Mouse (Mus musculus) heart, embryonic 13.5 days (tissue): ENCODE measurements around the gene Apol11b. TPM values are rescaled to one million over a fixed set of nuclear protein-coding genes. Genes with fewer than 3 reads are reported as not detected.
"Not testable (repeated sequence)": the region's sequence is repeated elsewhere in the genome, so short reads cannot be mapped to it uniquely, and the experiment has no call there.

Source experiments
- ATAC-seq: fragments of 200-750 bp; cut with Nextera tagmentation; 2 replicates; pipeline ENCODE4 v1.8.0; 2017; ENCODE audit warnings: moderate TSS enrichment; ENCODE audit not compliant: insufficient number of reproducible peaks, low FRiP score, low TSS enrichment; ENCODE audit errors: extremely low read depth
- H3K27ac ChIP-seq: fragments of 300-500 bp; sonication (generic); replicated peaks from 2 replicates; pipeline ENCODE4 v1.5.1; 2015; ENCODE audit warnings: moderate library complexity, mild to moderate bottlenecking, inconsistent platforms
- H3K27me3 ChIP-seq: fragments of 300-500 bp; sonication (generic); replicated peaks from 2 replicates; pipeline ENCODE4 v1.6.1; 2015; ENCODE audit warnings: mild to moderate bottlenecking, inconsistent platforms
- H3K36me3 ChIP-seq: fragments of 300-500 bp; sonication (generic); 2 replicates; pipeline ENCODE4 v1.6.1; 2015; ENCODE audit warnings: mild to moderate bottlenecking, inconsistent platforms
- H3K4me1 ChIP-seq: fragments of 300-500 bp; sonication (generic); 2 replicates; pipeline ENCODE4 v1.6.1; 2015; ENCODE audit warnings: inconsistent platforms
- H3K4me2 ChIP-seq: fragments of 300-500 bp; sonication (generic); 2 replicates; pipeline ENCODE4 v1.6.1; 2015; ENCODE audit warnings: inconsistent platforms, mild to moderate bottlenecking, moderate library complexity
- H3K4me3 ChIP-seq: fragments of 300-500 bp; sonication (generic); 2 replicates; pipeline ENCODE4 v1.5.1; 2015; ENCODE audit warnings: moderate library complexity, mild to moderate bottlenecking, inconsistent platforms
- H3K9ac ChIP-seq: fragments of 300-500 bp; sonication (generic); 2 replicates; pipeline ENCODE4 v1.6.1; 2015; ENCODE audit warnings: inconsistent platforms, mild to moderate bottlenecking, moderate library complexity
- H3K9me3 ChIP-seq: fragments of 300-500 bp; sonication (generic); 2 replicates; pipeline ENCODE4 v1.6.1; 2016; ENCODE audit warnings: inconsistent platforms
- WGBS: fragments of 180-500 bp; shearing (Covaris S2); methylation state at CpG from one replicate; pipeline ENCODE4 v1.1.7; 2015; ENCODE audit warnings: mixed read lengths; 5-methylcytosine and 5-hydroxymethylcytosine counted together
- polyA plus RNA-seq: library from polyadenylated mRNA; unstranded; fragments of >200 nt; fragmentation: Nextera tagmentation; extraction: Ambion mirVana; gene quantifications from 2 replicates; pipeline ENCODE4 v1.2.1, GENCODE M21; 2015

Gene Apol11b
- 0.39 and 0.62 TPM in 2 replicates for polyA plus RNA-seq

GRCm38 (mm10) chr15:77643176-77643575 is at the start of gene Apol11b:
TSS of gene Apol11b (minus strand) at chr15:77643286.
- not testable (repeated sequence) for H3K9me3 ChIP-seq, H3K27me3 ChIP-seq, ATAC-seq, H3K4me1 ChIP-seq, H3K4me2 ChIP-seq, H3K27ac ChIP-seq, H3K36me3 ChIP-seq, H3K4me3 ChIP-seq, H3K9ac ChIP-seq
- WGBS: 57% methylated on average over 2 of the region's 2 CpGs

- ATAC-seq, H3K4me1 ChIP-seq, H3K36me3 ChIP-seq, H3K27ac ChIP-seq, H3K9me3 ChIP-seq, H3K27me3 ChIP-seq: not testable (repeated sequence)
- Histone ChIP-seq H3K4me3 (peak overlapping the region; percentile 44), H3K9ac (peak overlapping the region; percentile 65), H3K4me2 (peak overlapping the region; percentile 67)
- WGBS: 7% methylated on average over 19 of the region's 20 CpGs
Measured at GRCm38 (mm10) chr15:77691532-77692311, 48.6 kb upstream of the Apol11b start.

GRCm38 (mm10) chr15:77683944-77684343 is 40.9 kb upstream of the Apol11b start:
- not testable (repeated sequence) for H3K27ac ChIP-seq, H3K9ac ChIP-seq, ATAC-seq, H3K4me1 ChIP-seq, H3K9me3 ChIP-seq, H3K27me3 ChIP-seq, H3K36me3 ChIP-seq, H3K4me3 ChIP-seq
- WGBS: 11% methylated on average over 11 of the region's 11 CpGs
- peak overlapping the region; percentile 31; the same call in 1 of the 2 replicates for H3K4me2 ChIP-seq

- H3K27ac ChIP-seq, H3K4me2 ChIP-seq, H3K4me3 ChIP-seq, ATAC-seq, H3K27me3 ChIP-seq, H3K9ac ChIP-seq, H3K4me1 ChIP-seq, H3K9me3 ChIP-seq, H3K36me3 ChIP-seq: not testable (repeated sequence)
- 63% methylated on average over 1 of the region's 1 CpGs for WGBS
Measured at GRCm38 (mm10) chr15:77674081-77674480, 31.0 kb upstream of the Apol11b start.

- H3K36me3 ChIP-seq, H3K4me3 ChIP-seq, H3K27ac ChIP-seq, H3K9ac ChIP-seq, H3K9me3 ChIP-seq, ATAC-seq, H3K27me3 ChIP-seq, H3K4me1 ChIP-seq, H3K4me2 ChIP-seq: not testable (repeated sequence)
- WGBS: 71% methylated on average over 2 of the region's 2 CpGs
Measured at GRCm38 (mm10) chr15:77661841-77662240, 18.8 kb upstream of the Apol11b start.

- H3K4me2 ChIP-seq, H3K9me3 ChIP-seq, H3K27ac ChIP-seq, H3K4me3 ChIP-seq, ATAC-seq, H3K36me3 ChIP-seq, H3K4me1 ChIP-seq, H3K9ac ChIP-seq, H3K27me3 ChIP-seq: not testable (repeated sequence)
- 63% methylated on average over 1 of the region's 1 CpGs for WGBS
Measured at GRCm38 (mm10) chr15:77659773-77660172, 16.7 kb upstream of the Apol11b start.

GRCm38 (mm10) chr15:77651143-77651542 is 8.1 kb upstream of the Apol11b start:
- H3K9me3 ChIP-seq, H3K27me3 ChIP-seq: not testable (repeated sequence)

GRCm38 (mm10) chr15:77629822-77630221 is 13.3 kb downstream of the Apol11b start:
- H3K27ac ChIP-seq, H3K4me1 ChIP-seq, H3K4me2 ChIP-seq, H3K27me3 ChIP-seq, H3K9me3 ChIP-seq, H3K9ac ChIP-seq, H3K4me3 ChIP-seq, H3K36me3 ChIP-seq, ATAC-seq: not testable (repeated sequence)
- WGBS: 58% methylated on average over 3 of the region's 3 CpGs

More at GRCm38 (mm10) chr15:77651143-77651542, 8.1 kb upstream of the Apol11b start:
- not testable (repeated sequence) for H3K4me2 ChIP-seq, H3K27ac ChIP-seq, ATAC-seq, H3K4me1 ChIP-seq, H3K9ac ChIP-seq, H3K36me3 ChIP-seq, H3K4me3 ChIP-seq

- WGBS: 43% methylated on average over 9 of the region's 9 CpGs
- H3K27me3 ChIP-seq: not testable (repeated sequence)
Measured at GRCm38 (mm10) chr15:77628647-77629046, 14.4 kb downstream of the Apol11b start.

GRCm38 (mm10) chr15:77626471-77626870 is 16.6 kb downstream of the Apol11b start:
- not testable (repeated sequence) for ATAC-seq, H3K27me3 ChIP-seq, H3K4me1 ChIP-seq, H3K9ac ChIP-seq, H3K9me3 ChIP-seq, H3K27ac ChIP-seq, H3K4me2 ChIP-seq, H3K4me3 ChIP-seq, H3K36me3 ChIP-seq
- WGBS: 55% methylated on average over 4 of the region's 4 CpGs

More at GRCm38 (mm10) chr15:77628647-77629046, 14.4 kb downstream of the Apol11b start:
- H3K4me2 ChIP-seq, H3K27ac ChIP-seq, H3K4me1 ChIP-seq, H3K9ac ChIP-seq, ATAC-seq, H3K9me3 ChIP-seq, H3K4me3 ChIP-seq, H3K36me3 ChIP-seq: not testable (repeated sequence)

- 69% methylated on average over 1 of the region's 1 CpGs for WGBS
- ATAC-seq: no peak
- Histone ChIP-seq H3K9me3 (no peaks in the 10 kb centered on the region), H3K4me2 (no peak overlapping the region), H3K27ac (no peak overlapping the region), H3K27me3 (no peaks in the 10 kb centered on the region; the same call in 1 of the 2 replicates), H3K4me1 (no peaks in the 10 kb centered on the region), H3K9ac (no peak overlapping the region), H3K36me3 (no peaks in the 10 kb centered on the region), H3K4me3 (no peak overlapping the region)
Measured at GRCm38 (mm10) chr15:77624710-77625109, 18.4 kb downstream of the Apol11b start.

- Histone ChIP-seq H3K4me1 (no peaks in the 10 kb centered on the region), H3K4me2 (no peak overlapping the region)
- WGBS: 89% methylated on average over 3 of the region's 3 CpGs
Measured at GRCm38 (mm10) chr15:77606069-77606468, 37.0 kb downstream of the Apol11b start.

More at GRCm38 (mm10) chr15:77606069-77606468, 37.0 kb downstream of the Apol11b start:
- ATAC-seq: no peak
- no peaks in the 10 kb centered on the region for H3K27me3 ChIP-seq
- H3K36me3 ChIP-seq: no peaks in the 10 kb centered on the region
- no peak overlapping the region for H3K4me3 ChIP-seq
- H3K27ac ChIP-seq: no peak overlapping the region
- H3K9me3 ChIP-seq: no peaks in the 10 kb centered on the region
- H3K9ac ChIP-seq: no peak overlapping the region
